Comparison of ENCODE assay signal across 13 mouse cellular contexts in genomic region chr7:132882343-132882742, GRCm38 (mm10). TPM values are rescaled to one million over a fixed set of nuclear protein-coding genes. Genes with fewer than 3 reads are reported as not detected.
DNase-seq lines count a peak whose midpoint lies in the region; ATAC-seq and TF ChIP-seq lines count a peak whose summit lies in the region.
"Had no signal": no experiment of that assay in that cellular context is flagged by ENCODE, and none has a peak within 500 bp of the region (broad histone marks: within the 10 kb centered on the region; RNA-seq: fewer than 3 reads in every experiment).

No protein-coding gene starts in this region.

- no peak overlapping the region for H3K9ac ChIP-seq in heart, postnatal 0 days (replicated peaks; ENCODE audit: low read depth, low read length)
- H3K9ac ChIP-seq: embryonic facial prominence, embryonic 13.5 days; stomach, embryonic 15.5 days had no signal

- H3K9me3 ChIP-seq in heart, postnatal 0 days (replicated peaks; ENCODE audit: control insufficient read depth, low read length) = no peaks in the 10 kb centered on the region
- H3K9me3 ChIP-seq: embryonic facial prominence, embryonic 13.5 days; limb, embryonic 10.5 days; stomach, embryonic 15.5 days had no signal

- no peak for TF ChIP-seq EP300 in heart, postnatal 0 days (IDR thresholded peaks at IDR 0.05; ENCODE audit: low read depth)

- no peaks in the 10 kb centered on the region for H3K27me3 ChIP-seq in heart, postnatal 0 days (ENCODE audit: control insufficient read depth, insufficient read depth, low read length)
- H3K27me3 ChIP-seq: embryonic facial prominence, embryonic 13.5 days; stomach, embryonic 15.5 days had no signal

- 67% methylated on average over 2 of the region's 2 CpGs for WGBS in heart, postnatal 0 days

- no peak overlapping the region for H3K27ac ChIP-seq in heart, postnatal 0 days (ENCODE audit: low read depth)
- H3K27ac ChIP-seq: embryonic facial prominence, embryonic 13.5 days; limb, embryonic 10.5 days; stomach, embryonic 15.5 days had no signal

- no peak overlapping the region for H3K4me2 ChIP-seq in heart, postnatal 0 days (ENCODE audit: low read depth, low read length)
- H3K4me2 ChIP-seq: embryonic facial prominence, embryonic 13.5 days; stomach, embryonic 15.5 days had no signal

- TF ChIP-seq CTCF in heart, postnatal 0 days (IDR thresholded peaks at IDR 0.05; ENCODE audit: low read depth) = peak; percentile 29

- no peaks in the 10 kb centered on the region for H3K4me1 ChIP-seq in heart, postnatal 0 days (ENCODE audit: control insufficient read depth, insufficient read depth)
- H3K4me1 ChIP-seq: limb, embryonic 10.5 days; stomach, embryonic 15.5 days had no signal

- no peak for ATAC-seq in heart, postnatal 0 days (ENCODE audit: insufficient read depth, low read depth)
- peak; percentile 51; the same call in 1 of the 2 replicates for ATAC-seq in erythroblast, adult 5-6 weeks (replicated peaks; ENCODE audit: low FRiP score, poor library complexity, severe bottlenecking)

- no peak overlapping the region for H3K4me3 ChIP-seq in heart, postnatal 0 days (ENCODE audit: low read depth, low read length)
- H3K4me3 ChIP-seq: embryonic facial prominence, embryonic 13.5 days; limb, embryonic 10.5 days; stomach, embryonic 15.5 days had no signal

- no peak for DNase-seq in heart, postnatal 0 days (ENCODE audit: low spot score)
- DNase-seq in heart, postnatal 36 days = no peak
- peak; percentile 25 for DNase-seq in retina, embryonic 14.5 days (ENCODE audit: low spot score)
- no peak for DNase-seq in retina, postnatal 1 day
- DNase-seq in urinary bladder, postnatal 14 days (ENCODE audit: low spot score) = no peak
- DNase-seq in gastrocnemius, postnatal 14 days = no peak
- no peak for DNase-seq in adrenal gland, adult 2 months
- DNase-seq: heart, adult 18-20 months; kidney, postnatal 10 days had no signal

- peaks cover 72% of the 10 kb centered on the region for H3K36me3 ChIP-seq in heart, postnatal 0 days (replicated peaks; ENCODE audit: control insufficient read depth, insufficient read depth, low read length)

- intact Hi-C loops in heart, postnatal 36 days (cut with DNase I) = loop anchor here (2.0 to 5.0 kb wide), 2 partner anchors 120 to 226 kb away; no protein-coding TSS in a partner anchor
- intact Hi-C loops in gastrocnemius, postnatal 14 days (cut with DNase I; ENCODE audit: low total_unique reads) = no loop called here

RNA-seq across cellular contexts. Expression of gene Abraxas2, which starts 23.3 kb away (rescaled TPM):
- total RNA-seq in heart, postnatal 0 days (2014; rRNA removed; ENCODE audit: low replicate concordance) = 25.7 and 28.9 TPM in 2 replicates
- 23.3 and 24.1 TPM in 2 replicates for polyA plus RNA-seq in heart, postnatal 0 days (2015; fragmentation: Nextera tagmentation; extraction: Ambion mirVana)
- total RNA-seq in heart, postnatal 36 days (2021) = 10 to 100 TPM; 18.8 to 23.3 TPM
- total RNA-seq in erythroblast, adult 5-6 weeks (2015; ENCODE audit: low replicate concordance) = 14.6 and 15.3 TPM in 2 replicates
- 7.2 and 10.6 TPM in 2 replicates for total RNA-seq in erythroblast, adult 5-6 weeks (2017; ENCODE audit: low replicate concordance)
- total RNA-seq in gastrocnemius, postnatal 14 days (2021) = 10 to 100 TPM; 18.3 to 20.2 TPM
- 10 to 100 TPM; 29.3 to 44.1 TPM for total RNA-seq in adrenal gland, adult 2 months (2021)
- polyA plus RNA-seq in adrenal gland, adult 2 months (2012; rRNA removed) = 5.8 and 8.3 TPM in 2 replicates

RNA-seq across cellular contexts. Expression of gene Eef1akmt2, which starts 29.9 kb away (rescaled TPM):
- total RNA-seq in heart, postnatal 0 days (2014; rRNA removed; ENCODE audit: low replicate concordance) = 21.1 and 22.7 TPM in 2 replicates
- polyA plus RNA-seq in heart, postnatal 0 days (2015; fragmentation: Nextera tagmentation; extraction: Ambion mirVana) = 29.2 and 32.5 TPM in 2 replicates
- total RNA-seq in heart, postnatal 36 days (2021) = 10 to 100 TPM in 1 of 2 experiments, 1 to 10 TPM in 1; 8.3 to 10.4 TPM
- 5.6 and 7.3 TPM in 2 replicates for total RNA-seq in erythroblast, adult 5-6 weeks (2015; ENCODE audit: low replicate concordance)
- total RNA-seq in erythroblast, adult 5-6 weeks (2017; ENCODE audit: low replicate concordance) = 16.3 and 23.8 TPM in 2 replicates
- 1 to 10 TPM; 7.5 to 7.8 TPM for total RNA-seq in gastrocnemius, postnatal 14 days (2021)
- 10 to 100 TPM; 19.5 to 27.9 TPM for total RNA-seq in adrenal gland, adult 2 months (2021)
- 4.3 and 5.1 TPM in 2 replicates for polyA plus RNA-seq in adrenal gland, adult 2 months (2012; rRNA removed)

RNA-seq across cellular contexts. Expression of gene Zranb1, which starts 48.6 kb away (rescaled TPM):
- 19.9 and 49.6 TPM in 2 replicates for total RNA-seq in heart, postnatal 0 days (2014; rRNA removed; ENCODE audit: low replicate concordance)
- 8.9 and 9.9 TPM in 2 replicates for polyA plus RNA-seq in heart, postnatal 0 days (2015; fragmentation: Nextera tagmentation; extraction: Ambion mirVana)
- total RNA-seq in heart, postnatal 36 days (2021) = 10 to 100 TPM; 36.3 to 41.7 TPM
- 27.5 and 29.9 TPM in 2 replicates for total RNA-seq in erythroblast, adult 5-6 weeks (2015; ENCODE audit: low replicate concordance)
- total RNA-seq in erythroblast, adult 5-6 weeks (2017; ENCODE audit: low replicate concordance) = 46.0 and 59.7 TPM in 2 replicates
- total RNA-seq in gastrocnemius, postnatal 14 days (2021) = 10 to 100 TPM; 29.7 to 37.1 TPM
- total RNA-seq in adrenal gland, adult 2 months (2021) = 10 to 100 TPM; 23.2 to 29.2 TPM
- 5.0 and 5.3 TPM in 2 replicates for polyA plus RNA-seq in adrenal gland, adult 2 months (2012; rRNA removed)
